Mouse (Mus musculus) spleen, adult 2 months (tissue): ENCODE data around the gene Akap6.

ENCODE experiments used
- CTCF ChIP-seq: fragments of 200-500 bp; IDR thresholded peaks from 2 replicates; pipeline ENCODE4 v1.5.1; 2011; ENCODE audit warnings: mild to moderate bottlenecking, inconsistent platforms; ENCODE audit not compliant: insufficient read depth, insufficient read length, insufficient replicate concordance; ENCODE audit errors: extremely low read depth
- POLR2A ChIP-seq: fragments of 200-500 bp; IDR thresholded peaks from 2 replicates; pipeline ENCODE4 v1.6.1; 2011; ENCODE audit warnings: low read depth, low read length, inconsistent platforms

- TF ChIP-seq CTCF (no peak), POLR2A (no peak)
Observed at GRCm38 (mm10) chr12:52824774-52825173, 125.6 kb downstream of the Akap6 start.
